Mouse (Mus musculus): ENCODE data around the gene Nfe2.

Nfe2 gene

DNA sequence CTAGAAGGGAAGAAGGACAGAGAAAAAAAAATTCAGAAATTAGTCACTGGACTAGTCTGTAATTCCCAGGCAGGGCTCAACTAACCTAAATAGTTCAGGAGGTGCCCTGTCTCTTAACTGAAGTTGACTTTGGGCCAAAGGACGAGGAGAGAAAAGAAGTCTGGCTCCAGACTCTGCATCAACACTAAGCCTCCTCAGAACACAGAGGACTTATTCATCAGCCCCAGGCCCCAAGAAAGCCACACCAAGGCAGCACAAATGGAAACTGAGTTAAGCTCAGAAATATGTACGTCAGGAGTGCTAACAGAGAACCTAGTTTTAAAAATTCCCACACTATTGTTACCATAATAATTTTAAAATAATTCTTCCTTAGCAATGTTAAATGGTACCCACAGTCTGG, 44.1 kb downstream of the Nfe2 start:
- DNase-seq = no peak

- no peak for DNase-seq
These were observed 53.0 kb downstream of the Nfe2 start for GRCm38 (mm10) chr15:103205156-103205555.

GRCm38 (mm10) chr15:103202088-103202793, 56.0 kb downstream of the Nfe2 start:
- no peak for DNase-seq

All from cerebellum, postnatal 14 days (tissue).